Mouse (Mus musculus) hindbrain, postnatal 0 days (tissue): ENCODE data around the gene Ddias. TPM values are rescaled to one million over a fixed set of nuclear protein-coding genes. Genes with fewer than 3 reads are reported as not detected.

Source experiments
- ATAC-seq: fragments of 200-750 bp; cut with Nextera tagmentation; 2 replicates; pipeline ENCODE4 v1.8.0; 2017; ENCODE audit warnings: mild to moderate bottlenecking, moderate TSS enrichment, moderate library complexity
- DNase-seq: peaks from one replicate; pipeline ENCODE4 v3.0.0-alpha.2; 2015; ENCODE audit warnings: low spot score
- H3K27ac ChIP-seq: fragments of 300-500 bp; sonication (generic); 2 replicates; pipeline ENCODE4 v1.5.1; 2014; ENCODE audit warnings: mild to moderate bottlenecking
- H3K27me3 ChIP-seq: fragments of 300-500 bp; sonication (generic); 2 replicates; pipeline ENCODE4 v1.6.1; 2014; ENCODE audit warnings: low read length, mixed read lengths; ENCODE audit not compliant: insufficient read depth
- H3K36me3 ChIP-seq: fragments of 300-500 bp; sonication (generic); 2 replicates; pipeline ENCODE4 v1.6.1; 2014; ENCODE audit warnings: low read length, mixed read lengths; ENCODE audit not compliant: insufficient read depth
- H3K4me1 ChIP-seq: fragments of 300-500 bp; sonication (generic); 2 replicates; pipeline ENCODE4 v1.6.1; 2014; ENCODE audit warnings: antibody characterized with exemption, low read length, mixed read lengths; ENCODE audit not compliant: insufficient read depth
- H3K4me2 ChIP-seq: fragments of 300-500 bp; sonication (generic); 2 replicates; pipeline ENCODE4 v1.6.1; 2014; ENCODE audit warnings: low read depth, mild to moderate bottlenecking, low read length, moderate library complexity, mixed read lengths
- H3K4me3 ChIP-seq: fragments of 300-500 bp; sonication (generic); 2 replicates; pipeline ENCODE4 v1.5.1; 2014; ENCODE audit warnings: low read length
- H3K9ac ChIP-seq: fragments of 300-500 bp; sonication (generic); replicated peaks from 2 replicates; pipeline ENCODE4 v1.6.1; 2014; ENCODE audit warnings: mild to moderate bottlenecking, low read length, moderate library complexity, mixed read lengths
- H3K9me3 ChIP-seq: fragments of 300-500 bp; sonication (generic); 2 replicates; pipeline ENCODE4 v1.6.1; 2016; ENCODE audit warnings: low read length, mixed read lengths
- CTCF ChIP-seq: IDR thresholded peaks from 2 replicates; pipeline ENCODE4 v1.5.1; 2016; ENCODE audit warnings: antibody characterized with exemption, control low read depth, low read depth
- WGBS: fragments of 180-500 bp; shearing (Covaris S2); extraction: QIAGEN DNeasy Blood & Tissue Kit; methylation state at CpG from one replicate; pipeline ENCODE4 v1.1.7; 2014; 5-methylcytosine and 5-hydroxymethylcytosine counted together
- polyA plus RNA-seq: library from polyadenylated mRNA; unstranded; fragments of >200 nt; fragmentation: Nextera tagmentation; extraction: Ambion mirVana; gene quantifications from 2 replicates; pipeline ENCODE4 v1.2.1, GENCODE M21; 2015
- total RNA-seq: library from RNA; depleted of rRNA; stranded (reverse); fragments of >200 nt; gene quantifications from 2 replicates; pipeline ENCODE4 v1.2.3, GENCODE M21; 2014

Gene Ddias
- total and polyA plus RNA-seq, 2 experiments from 2014 or later, result 1.8 to 3.8 TPM

DNA sequence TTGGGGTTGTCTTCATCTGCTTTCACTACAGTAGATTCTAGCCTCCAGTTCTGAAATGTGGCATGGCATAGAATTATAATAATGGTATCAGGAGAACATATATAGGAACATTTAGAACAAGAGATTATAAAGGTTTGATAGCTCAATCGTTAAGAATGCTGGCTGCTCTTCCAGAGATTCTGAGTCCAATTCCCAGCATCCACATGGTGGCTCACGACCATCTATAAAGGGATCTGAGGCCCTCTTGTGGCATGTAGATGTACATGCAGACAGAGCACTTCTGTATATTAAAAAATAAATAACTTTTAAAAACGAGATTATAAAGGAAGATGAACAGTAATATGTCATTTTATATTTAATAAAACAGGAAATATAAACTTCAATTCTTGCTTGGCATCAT, 19.4 kb upstream of the Ddias start:
- Histone ChIP-seq H3K9me3 (0 out of 2 replicates have a peak, but pooled peaks cover 2% of the 10 kb centered on the region), H3K4me2 (no peak overlapping the region), H3K27me3 (no peaks in the 10 kb centered on the region), H3K9ac (no peak overlapping the region), H3K4me1 (no peaks in the 10 kb centered on the region), H3K36me3 (no peaks in the 10 kb centered on the region), H3K4me3 (no peak overlapping the region), H3K27ac (no peak overlapping the region)
- DNase-seq (no peak), ATAC-seq (no peak)
- 45% methylated on average over 3 of the region's 3 CpGs for WGBS
- peak; percentile 55 for TF ChIP-seq CTCF

DNA sequence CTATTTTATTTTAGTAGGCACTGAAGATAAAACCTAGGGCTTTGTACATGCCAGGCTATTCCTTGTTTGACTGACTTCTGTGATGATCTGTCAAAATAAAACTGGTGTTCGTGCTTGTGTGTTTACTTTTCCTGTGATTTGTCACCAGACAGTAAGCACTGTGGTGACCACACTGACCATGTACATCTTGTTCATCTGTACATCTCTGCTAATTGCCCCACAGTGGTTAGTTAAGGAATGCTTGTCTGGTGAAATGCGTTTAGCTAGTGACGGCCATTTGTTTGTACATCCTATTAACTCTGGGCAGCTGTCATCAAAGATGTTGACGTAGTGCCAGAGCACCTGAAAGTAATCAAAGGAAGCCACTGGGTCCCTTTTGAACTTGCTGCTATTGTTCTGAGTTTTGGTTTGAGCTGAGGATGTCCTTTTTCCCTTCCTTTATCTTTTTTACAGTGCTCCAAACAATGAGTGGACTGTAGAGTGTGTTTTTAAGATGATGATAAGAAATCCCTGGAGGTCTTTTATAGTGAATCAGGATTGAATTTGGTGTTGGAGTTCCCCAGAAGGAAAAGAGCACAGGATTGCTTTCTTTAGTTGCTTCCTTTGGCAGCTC, 16.7 kb upstream of the Ddias start:
- H3K27ac ChIP-seq, result no peak overlapping the region; the same call in 1 of the 2 replicates

DNA sequence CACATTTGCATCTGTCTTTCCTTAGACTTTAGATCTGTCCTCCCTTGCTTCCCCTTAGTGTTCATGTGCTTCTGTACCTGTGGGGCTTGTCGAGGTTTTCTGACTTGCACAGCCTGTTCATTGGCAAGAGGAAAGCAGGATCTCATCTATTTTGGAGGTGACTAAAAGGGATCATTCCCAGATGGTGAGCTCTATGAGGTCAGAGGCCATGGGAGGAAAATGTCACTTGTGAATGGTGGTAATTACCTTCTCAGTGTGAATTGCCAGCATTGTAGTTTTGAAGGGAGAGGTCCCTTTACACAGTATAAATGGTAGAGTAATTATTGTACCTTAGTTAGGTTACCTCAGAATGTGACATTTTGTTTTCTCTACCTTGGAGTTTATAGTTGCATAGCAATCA, 16.2 kb upstream of the Ddias start:
- 55% methylated on average over 1 of the region's 1 CpGs for WGBS
- no peak for DNase-seq
- no peak for TF ChIP-seq CTCF

More for the DNA sequence above, 16.7 kb upstream of the Ddias start:
- H3K4me1 ChIP-seq, result no peaks in the 10 kb centered on the region
- WGBS, result 58% methylated on average over 4 of the region's 4 CpGs
- TF ChIP-seq CTCF, result no peak
- DNase-seq (no peak), ATAC-seq (no peak)
- no peak overlapping the region for H3K4me2 ChIP-seq
- H3K27me3 ChIP-seq, result no peaks in the 10 kb centered on the region
- H3K4me3 ChIP-seq, result no peak overlapping the region
- H3K36me3 ChIP-seq, result no peaks in the 10 kb centered on the region
- H3K9ac ChIP-seq, result no peak overlapping the region
- 0 out of 2 replicates have a peak, but pooled peaks cover 2% of the 10 kb centered on the region for H3K9me3 ChIP-seq

DNA sequence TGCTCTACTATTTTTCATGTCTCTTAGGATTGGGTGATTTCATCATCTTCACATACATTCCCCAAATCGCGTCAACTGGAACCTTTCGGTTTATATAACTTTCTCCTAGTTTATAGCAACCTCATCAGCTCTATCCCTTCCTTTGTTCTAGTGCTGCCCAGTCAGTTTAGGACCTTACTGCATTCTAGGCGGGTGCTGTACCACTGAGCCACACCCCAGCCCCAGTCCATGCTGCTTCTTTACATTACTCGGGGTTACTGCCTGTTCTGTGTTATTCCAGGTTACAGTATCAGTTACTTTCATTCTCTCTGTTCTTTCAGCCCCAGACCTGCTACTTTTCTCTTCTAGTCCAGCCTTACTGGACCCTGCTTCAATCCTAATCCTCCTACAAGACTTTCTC, 13.2 kb upstream of the Ddias start:
- H3K4me2 ChIP-seq, result no peak overlapping the region
- no peaks in the 10 kb centered on the region for H3K27me3 ChIP-seq
- no peak overlapping the region for H3K4me3 ChIP-seq
- H3K9me3 ChIP-seq, result 0 out of 2 replicates have a peak, but pooled peaks cover under 1% of the 10 kb centered on the region
- ATAC-seq (no peak), DNase-seq (no peak)
- no peak for TF ChIP-seq CTCF
- no peaks in the 10 kb centered on the region for H3K36me3 ChIP-seq
- no peaks in the 10 kb centered on the region for H3K4me1 ChIP-seq
- no peak overlapping the region for H3K9ac ChIP-seq
- H3K27ac ChIP-seq, result no peak overlapping the region
- 93% methylated on average over 5 of the region's 5 CpGs for WGBS

More for the DNA sequence above, 16.2 kb upstream of the Ddias start:
- H3K27me3 ChIP-seq, result no peaks in the 10 kb centered on the region
- no peak overlapping the region for H3K9ac ChIP-seq
- 0 out of 2 replicates have a peak, but pooled peaks cover 2% of the 10 kb centered on the region for H3K9me3 ChIP-seq
- H3K4me2 ChIP-seq, result no peak overlapping the region
- H3K27ac ChIP-seq, result no peak overlapping the region
- no peaks in the 10 kb centered on the region for H3K36me3 ChIP-seq
- ATAC-seq, result no peak
- H3K4me1 ChIP-seq, result no peaks in the 10 kb centered on the region
- no peak overlapping the region for H3K4me3 ChIP-seq

DNA sequence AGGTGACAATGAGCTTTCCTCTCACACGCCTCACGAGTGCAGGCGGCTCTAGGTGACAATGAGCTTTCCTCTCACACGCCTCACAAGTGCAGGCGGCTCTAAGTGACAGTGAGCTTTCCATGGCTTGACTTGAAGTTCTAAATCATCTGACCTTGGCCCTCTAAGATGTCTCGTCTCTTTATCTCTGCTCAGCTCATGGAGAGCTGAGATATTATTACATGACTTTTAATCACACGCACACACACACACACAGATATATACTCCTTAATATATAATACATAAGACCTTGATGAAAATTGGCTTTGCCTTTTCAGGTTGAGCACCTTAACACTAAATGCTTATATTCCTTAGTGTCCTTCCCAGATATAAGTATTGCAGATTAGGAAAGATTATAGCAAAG, 12.8 kb upstream of the Ddias start:
- 88% methylated on average over 7 of the region's 7 CpGs for WGBS
- ATAC-seq, result no peak

DNA sequence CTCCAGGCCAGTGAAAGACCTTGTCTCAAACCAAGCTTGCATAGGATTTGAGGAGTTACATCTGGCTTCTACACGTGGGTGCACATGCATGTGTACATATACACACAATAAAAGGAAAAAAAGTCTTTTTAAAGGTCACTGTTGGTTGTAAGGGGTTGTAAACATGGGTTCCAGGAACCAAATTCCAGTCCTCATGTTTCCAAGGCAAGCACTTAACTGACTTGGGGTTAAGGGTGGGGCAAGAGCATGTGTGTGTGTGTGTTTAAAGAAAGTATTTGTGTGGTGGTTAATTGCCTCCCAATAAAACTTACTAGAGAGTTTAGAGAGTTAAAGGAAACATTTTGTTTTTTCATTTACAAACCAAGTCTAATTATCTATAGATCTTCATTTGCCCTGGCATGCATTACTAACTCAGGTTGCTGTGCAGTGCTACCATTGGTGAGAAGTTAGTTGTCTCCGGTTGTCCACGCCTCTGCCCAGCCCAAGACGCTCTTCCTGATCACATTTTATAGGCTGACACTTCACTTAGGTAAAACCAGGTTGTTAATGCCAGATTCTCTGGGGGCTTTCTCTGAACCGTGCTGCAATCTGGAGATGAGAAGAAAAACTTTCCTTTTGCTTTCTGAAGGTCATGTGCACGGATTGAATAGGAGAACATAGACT, 11.1 kb upstream of the Ddias start:
- no peak overlapping the region for H3K4me3 ChIP-seq
- WGBS, result 88% methylated on average over 6 of the region's 6 CpGs
- H3K36me3 ChIP-seq, result no peaks in the 10 kb centered on the region
- no peak for TF ChIP-seq CTCF
- DNase-seq (no peak), ATAC-seq (no peak)
- no peak overlapping the region for H3K27ac ChIP-seq
- no peaks in the 10 kb centered on the region for H3K9me3 ChIP-seq
- H3K4me2 ChIP-seq, result no peak overlapping the region
- H3K9ac ChIP-seq, result no peak overlapping the region
- H3K4me1 ChIP-seq, result no peaks in the 10 kb centered on the region
- no peaks in the 10 kb centered on the region for H3K27me3 ChIP-seq

More for the DNA sequence above, 12.8 kb upstream of the Ddias start:
- TF ChIP-seq CTCF, result no peak
- Histone ChIP-seq H3K27me3 (no peaks in the 10 kb centered on the region), H3K36me3 (no peaks in the 10 kb centered on the region), H3K4me3 (no peak overlapping the region), H3K4me2 (no peak overlapping the region), H3K9me3 (no peaks in the 10 kb centered on the region), H3K27ac (no peak overlapping the region), H3K9ac (no peak overlapping the region), H3K4me1 (no peaks in the 10 kb centered on the region)
- no peak for DNase-seq
